In the genomic region with DNA sequence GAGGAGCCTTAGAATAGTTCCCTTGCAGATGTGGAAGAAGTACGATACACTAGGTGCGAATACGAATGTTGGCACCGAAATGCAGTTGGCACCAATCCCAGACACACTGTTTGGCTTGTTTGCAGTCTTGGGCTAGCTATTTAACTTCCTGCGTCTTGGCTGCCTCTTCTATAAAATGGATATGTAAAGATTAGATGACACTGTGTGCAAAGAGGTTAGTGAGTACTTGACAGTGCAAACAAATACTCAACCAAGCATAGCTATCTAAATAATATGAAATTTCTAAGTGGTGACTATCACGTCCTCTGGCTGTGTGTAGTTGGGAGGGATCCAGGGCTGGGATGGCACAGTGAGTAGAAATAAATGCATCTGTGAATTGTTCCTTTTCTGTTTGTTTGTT, we compare ENCODE assay signal across 7 mouse cellular contexts.
A peak's percentile ranks its signal among the peaks of the same experiment; 100 is the strongest.
DNase-seq lines count a peak whose midpoint lies in the region; ATAC-seq and TF ChIP-seq lines count a peak whose summit lies in the region.

No protein-coding gene starts in this region.

- no peak for TF ChIP-seq POLR2A in brain, embryonic 14.5 days (IDR thresholded peaks at IDR 0.05; ENCODE audit: borderline replicate concordance, extremely low read depth, insufficient read depth, insufficient read length, poor library complexity, severe bottlenecking)

- no peak for TF ChIP-seq CTCF in brain, embryonic 14.5 days (IDR thresholded peaks at IDR 0.05; ENCODE audit: borderline replicate concordance, extremely low read depth, insufficient read depth, insufficient read length)

- no peak for ATAC-seq in granulocyte monocyte progenitor cell, adult 5-6 weeks (replicated peaks; ENCODE audit: poor library complexity, severe bottlenecking)

- 15% methylated on average over 6 of the region's 6 CpGs for WGBS in large intestine, adult 2 months

- DNase-seq in layer of hippocampus, adult 9-11 months: peak; percentile 9
- DNase-seq in layer of hippocampus, postnatal 36 days: no peak
- DNase-seq in brain, embryonic 14.5 days (ENCODE audit: low read depth): peak; percentile 61
- DNase-seq in large intestine, adult 2 months (ENCODE audit: low read depth, low spot score): peak; percentile 99
- peak; percentile 28 for DNase-seq in right cerebral cortex, postnatal 14 days
- DNase-seq in cerebellum, adult 18-20 months: no peak

Comparison
In these comparisons a context has a peak if more than half of its experiments do, and no peak if none do; other contexts are left out.
1. DNase-seq: peak in layer of hippocampus, adult 9-11 months (single experiment), brain, embryonic 14.5 days (single experiment), large intestine, adult 2 months (single experiment) and right cerebral cortex, postnatal 14 days (single experiment); none in layer of hippocampus, postnatal 36 days (0 of 2) and cerebellum, adult 18-20 months (0 of 2).